Mouse (Mus musculus): ENCODE results near the gene Bsx. TPM values are rescaled to one million over a fixed set of nuclear protein-coding genes. Genes with fewer than 3 reads are reported as not detected.

Gene Bsx
- polyA plus RNA-seq, 1 experiment from 2014 or later = not detected

DNA sequence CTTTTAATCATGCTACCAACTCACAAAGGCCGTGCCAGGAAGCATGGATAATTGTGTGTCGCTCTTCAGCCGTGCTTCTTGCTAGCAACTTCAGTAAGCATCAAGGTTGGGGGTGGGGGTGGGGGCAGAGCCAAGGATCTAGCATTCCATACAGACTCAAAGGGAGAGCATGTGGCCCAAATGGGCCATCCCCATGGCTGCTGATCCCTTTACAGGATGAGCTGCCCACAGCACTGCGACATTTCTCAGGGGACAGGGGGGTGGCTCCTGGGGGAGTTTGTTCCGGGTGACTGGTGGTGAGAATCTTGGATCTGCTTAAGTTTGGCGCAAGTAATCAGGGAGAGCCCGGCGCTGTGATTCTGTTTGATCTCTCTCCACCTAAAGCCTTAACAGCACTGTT lies 33.5 kb downstream of the Bsx start:
- Histone ChIP-seq H3K36me3 (no peaks in the 10 kb centered on the region), H3K9me3 (replicated peaks) (no peaks in the 10 kb centered on the region), H3K27me3 (no peaks in the 10 kb centered on the region), H3K4me3 (replicated peaks) (no peak overlapping the region), H3K9ac (no peak overlapping the region), H3K4me1 (peaks cover 4% of the 10 kb centered on the region; the same call in 1 of the 2 replicates), H3K4me2 (peak overlapping the region; percentile 17; the same call in 1 of the 2 replicates), H3K27ac (no peak overlapping the region)
- ATAC-seq (replicated peaks; ENCODE audit: low FRiP score) = 0 out of 2 replicates have a peak, but pooled peaks have one; percentile 22
- WGBS = 21% methylated on average over 8 of the region's 8 CpGs

DNA sequence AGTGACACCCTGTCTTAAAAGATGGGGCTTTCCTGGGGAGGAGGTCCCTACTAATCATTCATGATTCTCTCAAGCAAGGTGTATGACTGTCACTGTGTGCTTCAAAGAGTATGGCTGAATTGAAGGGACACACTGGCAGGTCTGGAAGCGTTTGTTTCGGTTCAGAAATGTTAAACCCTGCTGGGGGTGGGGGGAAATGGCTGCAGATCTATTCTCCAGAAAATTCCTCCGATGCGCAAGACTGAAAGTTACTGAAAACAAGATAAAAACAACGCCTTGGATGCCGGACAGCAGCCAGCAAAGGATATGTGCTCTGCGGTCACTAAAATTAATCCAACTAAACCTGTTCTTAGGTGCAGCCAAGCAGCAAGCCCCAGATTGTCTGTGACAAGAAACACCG lies 34.5 kb downstream of the Bsx start:
- no peak overlapping the region for H3K4me3 ChIP-seq (replicated peaks)
- 63% methylated on average over 8 of the region's 8 CpGs for WGBS
- H3K27me3 ChIP-seq = no peaks in the 10 kb centered on the region

DNA sequence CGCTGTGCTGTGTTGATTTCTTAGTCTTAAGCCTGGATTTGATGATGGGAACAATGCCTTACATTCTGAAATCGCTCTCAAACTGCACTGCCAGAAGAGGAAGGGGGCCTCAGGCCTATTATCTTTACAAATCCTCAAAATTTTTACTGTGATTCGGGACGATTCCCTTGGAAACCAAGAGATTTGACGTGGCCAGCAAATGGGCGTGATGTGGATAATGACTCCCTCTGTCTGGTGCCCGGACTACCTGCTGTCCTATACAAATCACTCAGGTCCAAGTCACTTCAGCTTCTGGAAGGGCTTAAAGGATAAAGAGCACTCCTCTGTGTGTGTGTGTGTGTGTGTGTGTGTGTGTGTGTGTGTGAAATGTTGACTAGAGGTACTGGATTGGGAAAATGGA lies 35.0 kb downstream of the Bsx start:
- 71% methylated on average over 7 of the region's 7 CpGs for WGBS
- Histone ChIP-seq H3K27me3 (no peaks in the 10 kb centered on the region), H3K9me3 (replicated peaks) (no peaks in the 10 kb centered on the region), H3K4me3 (replicated peaks) (no peak overlapping the region), H3K4me1 (peaks cover 4% of the 10 kb centered on the region; the same call in 1 of the 2 replicates), H3K36me3 (no peaks in the 10 kb centered on the region), H3K9ac (no peak overlapping the region), H3K27ac (no peak overlapping the region), H3K4me2 (no peak overlapping the region)
- ATAC-seq (replicated peaks; ENCODE audit: low FRiP score) = no peak

More for the DNA sequence above, 34.5 kb downstream of the Bsx start:
- H3K27ac ChIP-seq = no peak overlapping the region
- no peaks in the 10 kb centered on the region for H3K9me3 ChIP-seq (replicated peaks)
- H3K4me2 ChIP-seq = no peak overlapping the region
- H3K9ac ChIP-seq = no peak overlapping the region
- no peak for ATAC-seq (replicated peaks; ENCODE audit: low FRiP score)
- H3K4me1 ChIP-seq = peaks cover 4% of the 10 kb centered on the region; the same call in 1 of the 2 replicates
- no peaks in the 10 kb centered on the region for H3K36me3 ChIP-seq

DNA sequence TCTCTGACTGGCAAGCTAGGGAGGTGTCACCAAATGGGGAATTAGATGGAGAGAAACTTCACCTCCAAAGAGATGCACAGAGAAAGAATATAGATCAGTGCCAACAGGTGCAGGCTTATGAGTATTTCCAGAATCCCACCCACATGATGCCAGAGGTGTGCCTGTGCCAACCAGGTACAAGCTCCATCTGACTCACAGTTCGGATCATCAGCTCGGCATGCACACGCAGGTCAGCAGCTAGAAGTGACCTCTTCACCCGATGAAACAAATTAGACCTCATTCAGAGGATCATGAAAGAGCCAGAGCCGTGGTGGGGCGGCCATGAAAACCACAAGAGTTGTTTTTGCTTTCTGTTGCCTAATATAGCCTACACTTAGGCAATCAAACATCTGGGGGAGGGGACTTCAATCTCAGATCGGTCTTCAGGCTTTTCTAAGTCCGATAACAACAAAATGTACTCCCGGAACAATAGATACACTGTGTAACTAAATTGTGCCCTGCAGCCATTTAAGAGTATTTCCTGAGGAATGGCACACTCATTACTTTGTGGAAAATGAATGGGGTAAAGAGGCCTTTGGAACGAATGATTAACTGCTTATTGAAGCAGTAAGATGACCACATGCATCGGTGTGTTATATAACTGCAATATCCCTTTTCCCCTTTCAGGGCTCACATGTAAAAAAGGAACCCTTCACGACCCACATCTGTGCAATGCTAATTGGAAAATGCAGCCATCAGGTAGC lies 44.1 kb downstream of the Bsx start:
- Histone ChIP-seq H3K27me3 (no peaks in the 10 kb centered on the region), H3K9me3 (replicated peaks) (no peaks in the 10 kb centered on the region), H3K4me3 (replicated peaks) (no peak overlapping the region), H3K27ac (peak overlapping the region; percentile 39), H3K4me2 (peak overlapping the region; percentile 15; the same call in 1 of the 2 replicates), H3K9ac (no peak overlapping the region), H3K36me3 (no peaks in the 10 kb centered on the region), H3K4me1 (0 out of 2 replicates have a peak, but pooled peaks cover 4% of the 10 kb centered on the region)
- WGBS = 43% methylated on average over 12 of the region's 12 CpGs
- ATAC-seq (replicated peaks; ENCODE audit: low FRiP score) = peak; percentile 54

DNA sequence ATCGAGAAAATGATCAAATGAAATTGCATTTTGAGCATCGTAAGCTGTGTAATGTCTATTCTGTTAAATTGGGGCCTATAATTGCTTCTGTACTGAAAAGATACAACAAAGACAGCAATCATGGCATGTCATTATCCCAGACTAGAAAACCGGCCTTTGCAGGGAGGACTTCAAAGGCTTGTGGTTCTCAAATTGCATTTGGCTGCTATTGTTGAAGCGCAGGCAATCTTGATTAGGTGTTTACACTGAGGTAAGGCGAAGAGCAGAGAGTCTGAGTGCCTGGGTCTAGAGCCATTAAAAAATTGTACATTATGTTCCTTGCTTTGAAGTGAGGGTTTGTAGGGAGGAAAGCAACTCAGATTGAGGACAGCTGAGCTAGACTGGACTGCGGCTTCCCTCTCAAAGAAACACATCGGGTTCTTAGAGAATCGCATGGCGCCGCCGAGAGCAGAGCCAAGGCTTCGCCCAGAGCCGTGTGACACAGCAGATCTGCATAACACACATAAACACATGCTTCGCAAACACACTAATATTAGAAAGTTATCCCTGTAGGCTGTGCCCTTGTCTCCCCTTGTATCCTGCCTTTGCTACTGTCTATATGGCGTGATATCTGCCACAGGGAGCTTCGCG lies 53.5 kb downstream of the Bsx start:
- no peak for ATAC-seq (replicated peaks; ENCODE audit: low FRiP score)
- no peak overlapping the region for H3K4me3 ChIP-seq (replicated peaks)
- no peaks in the 10 kb centered on the region for H3K4me1 ChIP-seq
- no peak overlapping the region for H3K27ac ChIP-seq
- no peak overlapping the region for H3K9ac ChIP-seq
- H3K36me3 ChIP-seq = no peaks in the 10 kb centered on the region
- no peak overlapping the region for H3K4me2 ChIP-seq
- no peaks in the 10 kb centered on the region for H3K9me3 ChIP-seq (replicated peaks)
- WGBS = 67% methylated on average over 17 of the region's 17 CpGs
- H3K27me3 ChIP-seq = no peaks in the 10 kb centered on the region

Other genes starting within 250 kb of the Bsx start
- gene Gm21915, start 203.5 kb upstream of the Bsx start, polyA plus RNA-seq (2015; fragmentation: Nextera tagmentation; extraction: Ambion mirVana) = not detected in 2 replicates
- 26.7 and 29.9 TPM in 2 replicates for gene Clmp, start 188.2 kb upstream of the Bsx start, polyA plus RNA-seq (2015; fragmentation: Nextera tagmentation; extraction: Ambion mirVana)
- 2,873 and 3,000 TPM in 2 replicates for gene Hspa8, start 73.1 kb upstream of the Bsx start, polyA plus RNA-seq (2015; fragmentation: Nextera tagmentation; extraction: Ambion mirVana)
- gene Jhy, start 90.0 kb downstream of the Bsx start, polyA plus RNA-seq (2015; fragmentation: Nextera tagmentation; extraction: Ambion mirVana) = 0.29 and 0.37 TPM in 2 replicates
- 0.33 and 0.34 TPM in 2 replicates for gene Crtam, start 130.5 kb downstream of the Bsx start, polyA plus RNA-seq (2015; fragmentation: Nextera tagmentation; extraction: Ambion mirVana)

All from kidney, embryonic 15.5 days (tissue).